Mouse (Mus musculus) thymus, adult 2 months (tissue): ENCODE results near the gene Hoxd4.

Experiments used
- CTCF ChIP-seq: fragments of 200-500 bp; IDR thresholded peaks from 2 replicates; pipeline ENCODE4 v1.5.1; 2012; ENCODE audit warnings: mild to moderate bottlenecking, control low read depth, low read length, moderate library complexity, borderline replicate concordance; ENCODE audit not compliant: control insufficient read depth, poor library complexity, insufficient read depth; ENCODE audit errors: extremely low read depth
- POLR2A ChIP-seq: fragments of 200-500 bp; IDR thresholded peaks from 2 replicates; pipeline ENCODE4 v1.6.1; 2012; ENCODE audit warnings: mild to moderate bottlenecking, low read length, control low read depth, moderate library complexity; ENCODE audit not compliant: control insufficient read depth, poor library complexity, insufficient read depth; ENCODE audit errors: extremely low read depth

- no peak for TF ChIP-seq CTCF
- no peak for TF ChIP-seq POLR2A
These were observed 6.2 kb upstream of the Hoxd4 start for GRCm38 (mm10) chr2:74705467-74706089.
